9 mouse cellular contexts compared by ENCODE assay signal in genomic region chr1:79823951-79824633, GRCm38 (mm10). TPM values are rescaled to one million over a fixed set of nuclear protein-coding genes. Genes with fewer than 3 reads are reported as not detected.
A peak's percentile ranks its signal among the peaks of the same experiment; 100 is the strongest.
DNase-seq lines count a peak whose midpoint lies in the region; ATAC-seq and TF ChIP-seq lines count a peak whose summit lies in the region.
"Had no signal": no experiment of that assay in that cellular context is flagged by ENCODE, and none has a peak within 500 bp of the region (broad histone marks: within the 10 kb centered on the region; RNA-seq: fewer than 3 reads in every experiment).

No protein-coding gene starts in this region.

- peak overlapping the region; percentile 42 for H3K4me2 ChIP-seq in lung, embryonic 14.5 days
- no peak overlapping the region for H3K4me2 ChIP-seq in hindbrain, embryonic 16.5 days (ENCODE audit: low read length)

- ATAC-seq in frontal cortex, adult (ENCODE audit: low TSS enrichment) = peak; percentile 82
- no peak for ATAC-seq in lung, embryonic 14.5 days (ENCODE audit: insufficient read depth)
- ATAC-seq in hindbrain, embryonic 16.5 days = no peak; the same call in 1 of the 2 replicates

- no peak overlapping the region; the same call in 1 of the 2 replicates for H3K9ac ChIP-seq in lung, embryonic 14.5 days
- H3K9ac ChIP-seq in hindbrain, embryonic 16.5 days (ENCODE audit: low read depth, low read length) = no peak overlapping the region

- peak overlapping the region; percentile 58; the same call in 1 of the 2 replicates for H3K27ac ChIP-seq in lung, embryonic 14.5 days (ENCODE audit: low read depth)
- peak overlapping the region; percentile 51; the same call in 1 of the 2 replicates for H3K27ac ChIP-seq in hindbrain, embryonic 16.5 days (ENCODE audit: low read depth, low read length)

- no peak for TF ChIP-seq CTCF in lung, embryonic 14.5 days (IDR thresholded peaks at IDR 0.05; ENCODE audit: low read depth)

- WGBS in lung, embryonic 14.5 days = 42% methylated on average over 14 of the region's 14 CpGs
- 77% methylated on average over 14 of the region's 14 CpGs for WGBS in hindbrain, embryonic 16.5 days

- peaks cover 15% of the 10 kb centered on the region; the same call in 1 of the 2 replicates for H3K36me3 ChIP-seq in lung, embryonic 14.5 days (ENCODE audit: insufficient read depth)
- peaks cover 3% of the 10 kb centered on the region; the same call in 1 of the 2 replicates for H3K36me3 ChIP-seq in hindbrain, embryonic 16.5 days (ENCODE audit: control insufficient read depth, insufficient read depth, low read length)

- no peak overlapping the region for H3K4me3 ChIP-seq in lung, embryonic 14.5 days (ENCODE audit: low read depth, low read length)
- no peak overlapping the region for H3K4me3 ChIP-seq in hindbrain, embryonic 16.5 days (ENCODE audit: low read length)

- H3K4me1 ChIP-seq in lung, embryonic 14.5 days (ENCODE audit: insufficient read depth) = 0 out of 2 replicates have a peak, but pooled peaks cover 18% of the 10 kb centered on the region
- peaks cover 3% of the 10 kb centered on the region; the same call in 1 of the 2 replicates for H3K4me1 ChIP-seq in hindbrain, embryonic 16.5 days (ENCODE audit: control insufficient read depth, insufficient read depth, low read depth, low read length)

- H3K9me3 ChIP-seq in lung, embryonic 14.5 days (ENCODE audit: low read depth, low read length) = no peaks in the 10 kb centered on the region
- no peaks in the 10 kb centered on the region for H3K9me3 ChIP-seq in hindbrain, embryonic 16.5 days (ENCODE audit: control insufficient read depth, low read length)

- H3K27me3 ChIP-seq in lung, embryonic 14.5 days (ENCODE audit: insufficient read depth, low read length) = no peaks in the 10 kb centered on the region
- H3K27me3 ChIP-seq in hindbrain, embryonic 16.5 days (replicated peaks; ENCODE audit: control insufficient read depth, insufficient read depth, low read length) = no peaks in the 10 kb centered on the region

- DNase-seq in frontal cortex, postnatal 10 days (ENCODE audit: low spot score in 2 of 2) = no peak
- peak; percentile 45 for DNase-seq in lung, embryonic 14.5 days
- no peak for DNase-seq in lung, adult 18-20 months
- DNase-seq in retina, postnatal 1 day = peak; percentile 15
- DNase-seq in frontal cortex, postnatal 14 days (ENCODE audit: low spot score in 2 of 2) = no peak
- no peak for DNase-seq in gastrocnemius, postnatal 4 days (ENCODE audit: low spot score in 2 of 2)
- DNase-seq: gastrocnemius, postnatal 10 days had no signal

RNA-seq across cellular contexts. Expression of gene Serpine2, which starts 36.9 kb away (rescaled TPM):
- 341 and 345 TPM in 2 replicates for polyA plus RNA-seq in lung, embryonic 14.5 days (2014; fragmentation: Nextera tagmentation; extraction: Ambion mirVana)
- 378 and 403 TPM in 2 replicates for polyA plus RNA-seq in hindbrain, embryonic 16.5 days (2015; fragmentation: Nextera tagmentation; extraction: Ambion mirVana)
- 10 to 100 TPM; 56.6 to 59.9 TPM for total RNA-seq in gastrocnemius, postnatal 4 days (2021)

RNA-seq across cellular contexts. Expression of gene Wdfy1, which starts 48.1 kb away (rescaled TPM):
- 39.9 and 40.2 TPM in 2 replicates for polyA plus RNA-seq in lung, embryonic 14.5 days (2014; fragmentation: Nextera tagmentation; extraction: Ambion mirVana)
- polyA plus RNA-seq in hindbrain, embryonic 16.5 days (2015; fragmentation: Nextera tagmentation; extraction: Ambion mirVana) = 108 and 112 TPM in 2 replicates
- total RNA-seq in gastrocnemius, postnatal 4 days (2021) = 10 to 100 TPM; 20.6 to 27.9 TPM

RNA-seq across cellular contexts. Expression of gene Mrpl44, which starts 48.3 kb away (rescaled TPM):
- polyA plus RNA-seq in lung, embryonic 14.5 days (2014; fragmentation: Nextera tagmentation; extraction: Ambion mirVana) = 50.4 and 52.8 TPM in 2 replicates
- 40.2 and 41.2 TPM in 2 replicates for polyA plus RNA-seq in hindbrain, embryonic 16.5 days (2015; fragmentation: Nextera tagmentation; extraction: Ambion mirVana)
- total RNA-seq in gastrocnemius, postnatal 4 days (2021) = 10 to 100 TPM; 36.3 to 39.9 TPM

Comparison
In these comparisons a context has a peak if more than half of its experiments do, and no peak if none do; other contexts are left out.
1. DNase-seq: peak in lung, embryonic 14.5 days (single experiment) and retina, postnatal 1 day (single experiment); none in frontal cortex, postnatal 10 days (0 of 2), lung, adult 18-20 months (0 of 2), frontal cortex, postnatal 14 days (0 of 2) and gastrocnemius, postnatal 4 days (0 of 2).